Mouse (Mus musculus): ENCODE measurements around the gene Cbwd1. TPM values are rescaled to one million over a fixed set of nuclear protein-coding genes. Genes with fewer than 3 reads are reported as not detected.
A peak's percentile ranks its signal among the peaks of the same experiment; 100 is the strongest.
"Not testable (repeated sequence)": the region's sequence is repeated elsewhere in the genome, so short reads cannot be mapped to it uniquely, and the experiment has no call there.

The Cbwd1 gene
- polyA plus RNA-seq, 1 experiment from 2014 or later = 14.6 TPM

- no peaks in the 10 kb centered on the region for H3K9me3 ChIP-seq (ENCODE audit: low read length)
- no peak overlapping the region for H3K4me2 ChIP-seq (replicated peaks; ENCODE audit: low read depth, low read length)
- DNase-seq (ENCODE audit: low spot score) (no peak), ATAC-seq (no peak)
- no peak for TF ChIP-seq CTCF (IDR thresholded peaks at IDR 0.05)
- no peak for TF ChIP-seq EP300 (IDR thresholded peaks at IDR 0.05)
- H3K36me3 ChIP-seq (ENCODE audit: insufficient read depth, low read length) = no peaks in the 10 kb centered on the region
- 67% methylated on average over 3 of the region's 3 CpGs for WGBS
- no peaks in the 10 kb centered on the region for H3K27me3 ChIP-seq (replicated peaks; ENCODE audit: insufficient read depth, low read length)
- H3K9ac ChIP-seq (replicated peaks; ENCODE audit: low read depth) = no peak overlapping the region
- no peaks in the 10 kb centered on the region for H3K4me1 ChIP-seq (ENCODE audit: insufficient read depth, low read depth, low read length)
- no peak overlapping the region for H3K4me3 ChIP-seq (ENCODE audit: low read depth, low read length)
- no peak overlapping the region for H3K27ac ChIP-seq (ENCODE audit: low read length)
These were observed 74.5 kb downstream of the Cbwd1 start for GRCm38 (mm10) chr19:24886888-24887287.

- no peak overlapping the region for H3K4me2 ChIP-seq (replicated peaks; ENCODE audit: low read depth, low read length)
- ATAC-seq (peak; percentile 44; the same call in 1 of the 2 replicates), DNase-seq (ENCODE audit: low spot score) (peak; percentile 74)
- H3K9me3 ChIP-seq (ENCODE audit: low read length) = no peaks in the 10 kb centered on the region
- H3K4me3 ChIP-seq (ENCODE audit: low read depth, low read length) = no peak overlapping the region
- WGBS = 4% methylated on average over 5 of the region's 5 CpGs
- no peak overlapping the region for H3K27ac ChIP-seq (ENCODE audit: low read length)
- TF ChIP-seq CTCF (IDR thresholded peaks at IDR 0.05) = peak; percentile 90
- no peak for TF ChIP-seq EP300 (IDR thresholded peaks at IDR 0.05)
- H3K27me3 ChIP-seq (replicated peaks; ENCODE audit: insufficient read depth, low read length) = no peaks in the 10 kb centered on the region
- no peak overlapping the region for H3K9ac ChIP-seq (replicated peaks; ENCODE audit: low read depth)
- no peaks in the 10 kb centered on the region for H3K36me3 ChIP-seq (ENCODE audit: insufficient read depth, low read length)
- no peaks in the 10 kb centered on the region for H3K4me1 ChIP-seq (ENCODE audit: insufficient read depth, low read depth, low read length)
These were observed 75.9 kb downstream of the Cbwd1 start for GRCm38 (mm10) chr19:24885504-24885903.

- Histone ChIP-seq H3K4me3 (ENCODE audit: low read depth, low read length) (no peak overlapping the region), H3K9ac (replicated peaks; ENCODE audit: low read depth) (no peak overlapping the region), H3K36me3 (ENCODE audit: insufficient read depth, low read length) (no peaks in the 10 kb centered on the region), H3K4me1 (ENCODE audit: insufficient read depth, low read depth, low read length) (no peaks in the 10 kb centered on the region), H3K27me3 (replicated peaks; ENCODE audit: insufficient read depth, low read length) (no peaks in the 10 kb centered on the region), H3K27ac (ENCODE audit: low read length) (no peak overlapping the region), H3K9me3 (ENCODE audit: low read length) (no peaks in the 10 kb centered on the region), H3K4me2 (replicated peaks; ENCODE audit: low read depth, low read length) (no peak overlapping the region)
- TF ChIP-seq CTCF (IDR thresholded peaks at IDR 0.05) (no peak), EP300 (IDR thresholded peaks at IDR 0.05) (no peak)
- 44% methylated on average over 4 of the region's 4 CpGs for WGBS
- DNase-seq (ENCODE audit: low spot score) (peak; percentile 69), ATAC-seq (peak; percentile 52)
These were observed 80.2 kb downstream of the Cbwd1 start for GRCm38 (mm10) chr19:24881237-24881636.

GRCm38 (mm10) chr19:24875129-24875870, 86.1 kb downstream of the Cbwd1 start, which contains the start of gene Gm10053:
Gm10053 (plus strand) TSS chr19:24875686.
- not testable (repeated sequence) for H3K4me2 ChIP-seq (replicated peaks; ENCODE audit: low read depth, low read length); H3K9me3 ChIP-seq (ENCODE audit: low read length); ATAC-seq; H3K27ac ChIP-seq (ENCODE audit: low read length); H3K36me3 ChIP-seq (ENCODE audit: insufficient read depth, low read length); H3K9ac ChIP-seq (replicated peaks; ENCODE audit: low read depth); H3K4me3 ChIP-seq (ENCODE audit: low read depth, low read length); H3K27me3 ChIP-seq (replicated peaks; ENCODE audit: insufficient read depth, low read length); H3K4me1 ChIP-seq (ENCODE audit: insufficient read depth, low read depth, low read length); DNase-seq (ENCODE audit: low spot score)
- WGBS = 63% methylated on average over 23 of the region's 26 CpGs

- Histone ChIP-seq H3K36me3 (ENCODE audit: insufficient read depth, low read length) (no peaks in the 10 kb centered on the region), H3K4me3 (ENCODE audit: low read depth, low read length) (no peak overlapping the region), H3K4me1 (ENCODE audit: insufficient read depth, low read depth, low read length) (no peaks in the 10 kb centered on the region), H3K27me3 (replicated peaks; ENCODE audit: insufficient read depth, low read length) (no peaks in the 10 kb centered on the region), H3K9me3 (ENCODE audit: low read length) (no peaks in the 10 kb centered on the region), H3K9ac (replicated peaks; ENCODE audit: low read depth) (no peak overlapping the region), H3K27ac (ENCODE audit: low read length) (no peak overlapping the region), H3K4me2 (replicated peaks; ENCODE audit: low read depth, low read length) (no peak overlapping the region)
- TF ChIP-seq EP300 (IDR thresholded peaks at IDR 0.05) = no peak
- no peak for TF ChIP-seq CTCF (IDR thresholded peaks at IDR 0.05)
- no peak for ATAC-seq
- whole genome bisulfite sequencing = 21% methylated on average over 2 of the region's 2 CpGs
- DNase-seq (ENCODE audit: low spot score) = peak; percentile 34
These were observed 87.5 kb downstream of the Cbwd1 start for GRCm38 (mm10) chr19:24873873-24874272.

- Histone ChIP-seq H3K9ac (replicated peaks; ENCODE audit: low read depth) (no peak overlapping the region), H3K27me3 (replicated peaks; ENCODE audit: insufficient read depth, low read length) (no peaks in the 10 kb centered on the region), H3K4me3 (ENCODE audit: low read depth, low read length) (peak overlapping the region; percentile 26; the same call in 1 of the 2 replicates), H3K9me3 (ENCODE audit: low read length) (no peaks in the 10 kb centered on the region), H3K4me2 (replicated peaks; ENCODE audit: low read depth, low read length) (peak overlapping the region; percentile 42; the same call in 1 of the 2 replicates), H3K4me1 (ENCODE audit: insufficient read depth, low read depth, low read length) (no peaks in the 10 kb centered on the region), H3K27ac (ENCODE audit: low read length) (no peak overlapping the region), H3K36me3 (ENCODE audit: insufficient read depth, low read length) (no peaks in the 10 kb centered on the region)
- TF ChIP-seq CTCF (IDR thresholded peaks at IDR 0.05) (peak; percentile 98), EP300 (IDR thresholded peaks at IDR 0.05) (no peak)
- 11% methylated on average over 18 of the region's 18 CpGs for WGBS
- ATAC-seq (peak; percentile 57), DNase-seq (ENCODE audit: low spot score) (peak; percentile 77)
These were observed 90.3 kb downstream of the Cbwd1 start for GRCm38 (mm10) chr19:24871037-24871635.

Small RNA genes within 50 kb of the gene (microRNA-seq; reads per million reads assigned to microRNA genes)
- not detected for gene Mir3084-1

Other genes starting within 250 kb of the Cbwd1 start
- gene Pgm5, start 99.8 kb downstream of the Cbwd1 start, polyA plus RNA-seq (2015; fragmentation: Nextera tagmentation; extraction: Ambion mirVana) = 3.4 and 4.5 TPM in 2 replicates
- 138 and 154 TPM in 2 replicates for gene Gm10053, start 85.9 kb downstream of the Cbwd1 start, polyA plus RNA-seq (2015; fragmentation: Nextera tagmentation; extraction: Ambion mirVana)
- 0.19 and 0.24 TPM in 2 replicates for gene Foxd4, start 60.4 kb downstream of the Cbwd1 start, polyA plus RNA-seq (2015; fragmentation: Nextera tagmentation; extraction: Ambion mirVana)
- 8.1 and 9.7 TPM in 2 replicates for gene Dock8, start 37.9 kb upstream of the Cbwd1 start, polyA plus RNA-seq (2015; fragmentation: Nextera tagmentation; extraction: Ambion mirVana)